Mouse (Mus musculus) spleen, adult 2 months (tissue): ENCODE data around the gene Nalcn.

Source experiments
- CTCF ChIP-seq: fragments of 200-500 bp; IDR thresholded peaks from 2 replicates; pipeline ENCODE4 v1.5.1; 2011; ENCODE audit warnings: mild to moderate bottlenecking, inconsistent platforms; ENCODE audit not compliant: insufficient read depth, insufficient read length, insufficient replicate concordance; ENCODE audit errors: extremely low read depth
- POLR2A ChIP-seq: fragments of 200-500 bp; IDR thresholded peaks from 2 replicates; pipeline ENCODE4 v1.6.1; 2011; ENCODE audit warnings: low read depth, low read length, inconsistent platforms

GRCm38 (mm10) chr14:123627180-123627562, 227 bp upstream of the Nalcn start:
- TF ChIP-seq CTCF (no peak), POLR2A (no peak)
